Mouse (Mus musculus) heart, postnatal 0 days (tissue): ENCODE data around the gene Kif1c. TPM values are rescaled to one million over a fixed set of nuclear protein-coding genes. Genes with fewer than 3 reads are reported as not detected.
A peak's percentile ranks its signal among the peaks of the same experiment; 100 is the strongest.

Experiments
- ATAC-seq: fragments of 200-750 bp; cut with Nextera tagmentation; 2 replicates; pipeline ENCODE4 v1.8.0; 2017; ENCODE audit warnings: low read depth, moderate number of reproducible peaks, moderate library complexity; ENCODE audit not compliant: insufficient read depth
- DNase-seq: peaks from one replicate; pipeline ENCODE4 v3.0.0-alpha.2; 2016; ENCODE audit warnings: low spot score
- H3K27ac ChIP-seq: fragments of 300-500 bp; sonication (generic); 2 replicates; pipeline ENCODE4 v1.5.1; 2014; ENCODE audit warnings: low read depth, mild to moderate bottlenecking
- H3K27me3 ChIP-seq: fragments of 300-500 bp; sonication (generic); 2 replicates; pipeline ENCODE4 v1.6.1; 2014; ENCODE audit warnings: low read length, mixed read lengths; ENCODE audit not compliant: control insufficient read depth, insufficient read depth
- H3K36me3 ChIP-seq: fragments of 300-500 bp; sonication (generic); replicated peaks from 2 replicates; pipeline ENCODE4 v1.6.1; 2014; ENCODE audit warnings: low read length, mixed read lengths; ENCODE audit not compliant: control insufficient read depth, insufficient read depth
- H3K4me1 ChIP-seq: fragments of 300-500 bp; sonication (generic); 2 replicates; pipeline ENCODE4 v1.6.1; 2014; ENCODE audit warnings: antibody characterized with exemption; ENCODE audit not compliant: control insufficient read depth, insufficient read depth
- H3K4me2 ChIP-seq: fragments of 300-500 bp; sonication (generic); 2 replicates; pipeline ENCODE4 v1.6.1; 2014; ENCODE audit warnings: low read depth, mild to moderate bottlenecking, low read length, moderate library complexity
- H3K4me3 ChIP-seq: fragments of 300-500 bp; sonication (generic); 2 replicates; pipeline ENCODE4 v1.5.1; 2014; ENCODE audit warnings: low read depth, low read length
- H3K9ac ChIP-seq: fragments of 300-500 bp; sonication (generic); replicated peaks from 2 replicates; pipeline ENCODE4 v1.6.1; 2014; ENCODE audit warnings: low read depth, low read length, mixed read lengths
- H3K9me3 ChIP-seq: fragments of 300-500 bp; sonication (generic); replicated peaks from 2 replicates; pipeline ENCODE4 v1.6.1; 2016; ENCODE audit warnings: low read length; ENCODE audit not compliant: control insufficient read depth
- CTCF ChIP-seq: IDR thresholded peaks from 2 replicates; pipeline ENCODE4 v1.5.1; 2016; ENCODE audit warnings: antibody characterized with exemption, control low read depth, low read depth
- EP300 ChIP-seq: IDR thresholded peaks from 2 replicates; pipeline ENCODE4 v1.6.1; 2016; ENCODE audit warnings: antibody characterized with exemption, low read depth
- WGBS: fragments of 180-500 bp; shearing (Covaris S2); extraction: QIAGEN DNeasy Blood & Tissue Kit; methylation state at CpG from one replicate; pipeline ENCODE4 v1.1.7; 2014; 5-methylcytosine and 5-hydroxymethylcytosine counted together
- polyA plus RNA-seq: library from polyadenylated mRNA; unstranded; fragments of >200 nt; fragmentation: Nextera tagmentation; extraction: Ambion mirVana; gene quantifications from 2 replicates; pipeline ENCODE4 v1.2.1, GENCODE M21; 2015
- total RNA-seq: library from RNA; depleted of rRNA; stranded (reverse); fragments of >200 nt; gene quantifications from 2 replicates; pipeline ENCODE4 v1.2.3, GENCODE M21; 2014; ENCODE audit warnings: low replicate concordance

Gene Kif1c
- total and polyA plus RNA-seq, 2 experiments from 2014 or later, result 6.4 to 92.9 TPM

GRCm38 (mm10) chr11:70687601-70688199 is 12.6 kb upstream of the Kif1c start, which contains the start of gene Camta2:
Gene Camta2, minus strand, starts transcription at chr11:70688105.
- H3K4me2 ChIP-seq, result peak within 1 kb of the TSS; percentile 71
- peaks cover 20% of the 10 kb centered on the region for H3K4me1 ChIP-seq
- no peaks in the 10 kb centered on the region for H3K9me3 ChIP-seq
- peak within 1 kb of the TSS; percentile 62 for H3K9ac ChIP-seq
- H3K27ac ChIP-seq, result peak within 1 kb of the TSS; percentile 82
- WGBS, result under 1% methylated on average over 54 of the region's 55 CpGs
- H3K27me3 ChIP-seq, result no peaks in the 10 kb centered on the region
- DNase-seq (peak; percentile 76), ATAC-seq (peak; percentile 86)
- TF ChIP-seq CTCF (peak; percentile 40), EP300 (peak; percentile 56; the same call in 1 of the 2 replicates)
- H3K4me3 ChIP-seq, result peak within 1 kb of the TSS; percentile 69
- H3K36me3 ChIP-seq, result peaks cover 32% of the 10 kb centered on the region

- Histone ChIP-seq H3K4me1 (peaks cover 20% of the 10 kb centered on the region), H3K27ac (peak overlapping the region; percentile 82), H3K36me3 (peaks cover 26% of the 10 kb centered on the region), H3K9me3 (no peaks in the 10 kb centered on the region), H3K4me3 (peak overlapping the region; percentile 69), H3K27me3 (no peaks in the 10 kb centered on the region), H3K4me2 (peak overlapping the region; percentile 71), H3K9ac (peak overlapping the region; percentile 62)
- 12% methylated on average over 8 of the region's 8 CpGs for WGBS
- TF ChIP-seq EP300, result no peak
- no peak for TF ChIP-seq CTCF
- ATAC-seq (no peak), DNase-seq (no peak)
Observed at GRCm38 (mm10) chr11:70688372-70688771, 12.0 kb upstream of the Kif1c start.

DNA sequence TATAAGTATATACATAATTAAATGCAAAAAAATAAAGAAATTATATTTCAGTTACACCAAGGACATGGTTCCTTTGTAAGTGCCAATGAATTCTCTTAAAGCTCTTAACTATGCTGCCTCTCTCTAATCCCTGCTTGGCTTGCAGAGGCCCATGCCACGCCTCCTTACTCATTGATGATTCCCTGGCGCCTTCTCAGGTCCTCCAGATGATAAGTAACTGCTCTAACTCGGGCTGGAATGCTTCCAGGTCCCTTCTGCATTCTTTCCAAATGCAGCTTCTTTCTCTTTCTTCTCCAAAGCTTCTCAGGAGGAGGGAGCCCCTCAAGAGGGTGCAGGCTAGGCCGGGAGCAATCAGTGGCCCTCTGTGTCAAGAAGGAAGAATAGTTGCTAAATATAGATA is 10.8 kb upstream of the Kif1c start:
- H3K36me3 ChIP-seq, result peaks cover 14% of the 10 kb centered on the region
- WGBS, result 40% methylated on average over 4 of the region's 4 CpGs
- no peaks in the 10 kb centered on the region for H3K27me3 ChIP-seq
- H3K4me2 ChIP-seq, result no peak overlapping the region
- H3K9me3 ChIP-seq, result no peaks in the 10 kb centered on the region
- TF ChIP-seq EP300 (no peak), CTCF (no peak)
- H3K27ac ChIP-seq, result no peak overlapping the region
- peaks cover 20% of the 10 kb centered on the region for H3K4me1 ChIP-seq
- ATAC-seq, result no peak
- no peak overlapping the region for H3K9ac ChIP-seq
- DNase-seq, result no peak
- no peak overlapping the region for H3K4me3 ChIP-seq

DNA sequence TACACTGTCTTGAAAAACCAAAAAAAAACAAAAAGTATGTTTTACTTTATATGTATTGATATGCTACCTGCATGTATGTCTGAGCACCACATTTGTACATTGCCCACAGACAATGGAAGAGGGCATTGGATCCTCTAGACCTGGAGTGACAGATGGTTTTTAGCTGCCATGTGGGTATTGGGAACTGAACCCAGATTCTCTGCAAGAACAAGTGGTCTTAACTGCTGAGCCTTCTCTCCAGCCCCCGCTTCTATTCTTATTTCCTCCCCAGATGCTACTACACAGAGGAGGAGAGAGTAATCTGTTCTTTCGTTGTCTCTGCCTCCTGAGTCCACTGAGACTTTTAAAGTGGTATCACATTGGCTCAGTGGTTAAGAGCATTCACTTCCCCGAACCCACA is 6.8 kb upstream of the Kif1c start:
- no peak for DNase-seq
- H3K27ac ChIP-seq, result no peak overlapping the region
- H3K36me3 ChIP-seq, result no peaks in the 10 kb centered on the region
- no peak for ATAC-seq
- no peak overlapping the region for H3K4me3 ChIP-seq
- WGBS, result 44% methylated on average over 3 of the region's 3 CpGs
- H3K9me3 ChIP-seq, result no peaks in the 10 kb centered on the region
- H3K9ac ChIP-seq, result no peak overlapping the region
- peaks cover 12% of the 10 kb centered on the region for H3K4me1 ChIP-seq
- TF ChIP-seq EP300 (no peak), CTCF (no peak)
- H3K4me2 ChIP-seq, result no peak overlapping the region
- H3K27me3 ChIP-seq, result no peaks in the 10 kb centered on the region

DNA sequence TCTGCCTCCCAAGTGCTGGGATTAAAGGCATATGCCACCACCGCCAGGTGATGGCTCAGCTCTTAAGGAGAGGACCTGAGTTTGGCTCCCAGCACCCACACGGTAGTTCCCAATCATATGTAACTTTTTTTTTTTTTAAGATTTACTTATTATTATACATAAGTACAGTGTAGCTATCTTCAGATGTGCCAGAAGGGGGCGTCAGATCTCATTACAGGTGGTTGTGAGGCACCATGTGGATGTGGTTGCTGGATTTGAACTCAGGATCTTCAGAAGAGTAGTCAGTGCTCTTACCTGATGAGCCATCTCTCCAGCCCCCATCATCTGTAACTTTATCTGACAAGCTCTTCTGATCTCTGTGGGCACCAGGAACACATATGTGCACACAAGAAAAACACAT is 3.0 kb upstream of the Kif1c start:
- H3K9ac ChIP-seq, result no peak overlapping the region
- no peaks in the 10 kb centered on the region for H3K36me3 ChIP-seq
- no peak for ATAC-seq
- no peak for DNase-seq
- TF ChIP-seq CTCF, result no peak; the same call in 1 of the 2 replicates
- no peak for TF ChIP-seq EP300
- H3K27ac ChIP-seq, result no peak overlapping the region
- WGBS, result 74% methylated on average over 3 of the region's 3 CpGs
- H3K4me3 ChIP-seq, result no peak overlapping the region
- no peaks in the 10 kb centered on the region for H3K27me3 ChIP-seq
- H3K9me3 ChIP-seq, result no peaks in the 10 kb centered on the region
- no peak overlapping the region for H3K4me2 ChIP-seq
- peaks cover 10% of the 10 kb centered on the region; the same call in 1 of the 2 replicates for H3K4me1 ChIP-seq

GRCm38 (mm10) chr11:70699051-70699450 is 1.3 kb upstream of the Kif1c start:
- TF ChIP-seq CTCF (no peak), EP300 (no peak)
- Histone ChIP-seq H3K9ac (no peak overlapping the region), H3K36me3 (peaks cover 8% of the 10 kb centered on the region), H3K4me3 (no peak overlapping the region), H3K9me3 (no peaks in the 10 kb centered on the region), H3K4me2 (no peak overlapping the region), H3K27ac (no peak overlapping the region), H3K4me1 (peaks cover 19% of the 10 kb centered on the region; the same call in 1 of the 2 replicates), H3K27me3 (no peaks in the 10 kb centered on the region)
- ATAC-seq (no peak), DNase-seq (no peak)
- WGBS, result 82% methylated on average over 2 of the region's 2 CpGs
